Mouse (Mus musculus) megakaryocyte-erythroid progenitor cell, adult 5-6 weeks (primary cell): Measurements from ENCODE around the gene Eif3c. TPM values are rescaled to one million over a fixed set of nuclear protein-coding genes. Genes with fewer than 3 reads are reported as not detected.

ENCODE experiments used
- ATAC-seq: replicated peaks from 2 replicates; pipeline ENCODE4 v1.8.0; 2016; ENCODE audit warnings: mild to moderate bottlenecking, inconsistent platforms; ENCODE audit not compliant: severe bottlenecking, poor library complexity, low FRiP score, low TSS enrichment
- total RNA-seq, 2 experiments: library from RNA; stranded (forward) in 1 of 2; stranded (reverse) in 1 of 2; fragments of 200-1000, 215-1000 nt in 1 of 2; fragments of >200 nt in 1 of 2; fragmentation: Nextera tagmentation in 1 of 2; gene quantifications; 2 replicates each; pipeline ENCODE4 v1.2.3; 2014 to 2017

Gene Eif3c
- total RNA-seq, 2 experiments from 2014 or later, result 193 to 286 TPM

DNA sequence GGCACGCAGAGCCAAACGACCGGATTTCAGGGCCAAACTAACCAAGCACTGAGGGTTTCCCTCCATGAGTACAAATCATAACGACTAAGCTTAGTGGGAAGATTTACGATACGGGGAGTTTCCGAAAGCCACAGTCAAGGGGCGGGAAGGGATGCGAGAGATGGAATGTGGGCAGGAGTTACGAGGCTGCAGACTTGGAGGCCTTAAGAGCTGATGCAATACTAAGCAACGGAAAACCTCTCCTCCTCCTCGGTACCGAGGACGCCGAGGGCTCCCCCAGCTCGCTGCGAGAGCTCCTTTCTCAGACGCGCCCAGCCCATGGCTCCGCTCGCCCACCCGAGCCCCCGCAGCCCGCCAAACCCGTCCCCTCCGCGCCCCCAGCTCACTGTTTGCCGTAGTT, 518 bp downstream of the Eif3c start:
- ATAC-seq, result peak; percentile 20; the same call in 1 of the 2 replicates

DNA sequence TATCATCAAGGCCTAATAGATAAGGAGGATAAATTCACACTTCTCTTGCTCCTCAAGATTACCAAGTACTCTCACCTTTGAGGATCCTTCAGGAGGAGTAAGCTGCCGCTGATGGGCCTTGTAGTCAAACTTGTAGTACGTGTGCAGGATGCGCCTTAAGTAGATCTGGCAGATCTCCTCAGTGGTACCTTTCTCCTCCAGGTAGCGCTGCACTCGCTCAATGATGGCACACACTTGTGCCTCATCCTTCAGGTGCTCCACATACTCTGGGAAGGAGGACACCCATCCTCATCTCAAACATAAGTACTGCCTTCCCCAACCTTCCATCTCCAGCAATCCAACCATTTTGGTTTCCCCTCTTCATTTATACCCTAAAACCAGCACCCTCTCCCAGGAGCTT, 9.6 kb downstream of the Eif3c start:
- no peak for ATAC-seq

DNA sequence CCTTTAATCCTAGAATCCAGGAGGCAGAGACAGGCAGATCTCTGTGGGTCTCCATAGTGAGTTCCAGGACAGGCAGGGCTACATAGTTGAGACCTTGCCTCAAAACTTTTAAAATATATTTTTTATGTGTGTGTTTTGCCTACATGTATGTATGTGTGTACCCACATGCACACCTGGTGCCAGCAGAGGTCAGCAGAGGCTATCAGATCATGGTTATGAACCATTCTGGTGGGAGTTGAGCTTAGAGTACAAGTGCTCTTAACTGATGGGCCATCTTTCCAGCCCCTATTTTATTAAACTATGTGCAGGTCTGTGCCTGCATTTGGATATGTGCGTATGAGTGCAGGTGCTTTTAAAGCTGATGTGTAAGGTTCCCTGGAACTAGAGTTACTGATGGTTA, 11.4 kb downstream of the Eif3c start:
- no peak for ATAC-seq

DNA sequence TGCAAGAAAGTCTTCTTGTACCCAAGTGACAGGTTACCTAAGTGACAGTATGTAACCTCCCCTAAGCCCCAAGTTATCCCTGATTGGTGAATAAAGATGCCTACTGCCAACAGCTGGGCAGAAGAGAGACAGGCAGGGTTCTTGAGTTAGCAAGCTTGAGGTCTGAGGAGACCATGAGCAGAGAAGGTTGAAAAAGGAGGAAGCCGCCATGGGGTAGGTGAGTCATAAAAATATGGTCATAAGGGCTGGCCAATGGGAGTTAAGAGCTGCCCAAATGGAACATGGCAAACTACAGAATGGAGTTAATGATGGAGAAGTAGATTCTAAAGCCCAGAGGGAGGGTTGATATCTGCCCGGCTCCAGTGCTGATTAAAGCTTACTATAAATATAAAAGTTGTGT, 20.6 kb downstream of the Eif3c start:
- ATAC-seq, result no peak

GRCm38 (mm10) chr7:126541661-126542060, 24.6 kb downstream of the Eif3c start:
- no peak for ATAC-seq

- peak; percentile 68 for ATAC-seq
Measured at GRCm38 (mm10) chr7:126537820-126538585, 28.2 kb downstream of the Eif3c start.

DNA sequence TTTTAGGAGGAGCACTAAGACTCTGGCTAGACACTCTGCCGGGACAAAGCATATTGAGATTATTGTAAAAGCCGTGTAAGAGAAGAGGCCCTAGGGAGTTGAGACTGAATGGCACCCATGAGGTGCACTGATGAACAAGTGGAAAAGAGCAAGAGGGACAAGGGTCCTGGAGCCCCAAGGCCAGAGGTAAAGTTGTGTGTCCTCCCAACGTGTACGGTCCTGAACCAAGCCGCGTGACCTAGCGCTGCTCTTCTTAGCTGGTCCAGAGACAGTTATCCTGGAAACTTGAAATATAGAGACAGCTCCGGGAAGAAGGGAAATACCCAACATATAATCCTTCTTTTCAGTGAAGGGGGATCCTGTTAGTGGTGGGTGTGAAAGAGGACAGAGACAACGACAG, 29.7 kb downstream of the Eif3c start:
- no peak for ATAC-seq

GRCm38 (mm10) chr7:126535766-126536165, 30.4 kb downstream of the Eif3c start:
- ATAC-seq, result peak; percentile 66; the same call in 1 of the 2 replicates

GRCm38 (mm10) chr7:126533434-126533833, 32.8 kb downstream of the Eif3c start:
- ATAC-seq, result no peak

DNA sequence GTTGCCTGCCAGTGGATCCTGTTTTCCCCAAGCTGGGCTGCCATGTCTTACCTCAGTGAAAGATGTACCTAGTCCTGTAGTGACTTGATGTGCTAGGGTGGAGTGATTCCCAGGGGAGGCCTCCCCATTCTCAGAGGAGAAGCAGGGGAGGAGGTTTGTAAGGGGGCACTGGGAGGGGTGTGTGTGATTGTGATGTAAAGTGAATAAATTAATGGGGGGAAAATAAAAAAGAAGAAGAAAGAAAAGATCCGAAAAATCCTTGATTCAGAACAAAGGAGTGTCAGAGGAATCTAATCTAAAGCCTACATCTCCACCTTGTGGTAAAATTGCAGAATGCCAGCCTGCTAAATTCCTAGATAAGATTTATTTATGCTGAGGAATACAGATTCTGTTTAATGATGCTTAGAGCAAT, 38.0 kb downstream of the Eif3c start:
- no peak for ATAC-seq

GRCm38 (mm10) chr7:126523316-126523715, 42.9 kb downstream of the Eif3c start:
- ATAC-seq, result no peak

GRCm38 (mm10) chr7:126519513-126519912, 46.7 kb downstream of the Eif3c start:
- peak; percentile 81 for ATAC-seq

- no peak for ATAC-seq
Measured at GRCm38 (mm10) chr7:126518261-126518941, 47.8 kb downstream of the Eif3c start.

DNA sequence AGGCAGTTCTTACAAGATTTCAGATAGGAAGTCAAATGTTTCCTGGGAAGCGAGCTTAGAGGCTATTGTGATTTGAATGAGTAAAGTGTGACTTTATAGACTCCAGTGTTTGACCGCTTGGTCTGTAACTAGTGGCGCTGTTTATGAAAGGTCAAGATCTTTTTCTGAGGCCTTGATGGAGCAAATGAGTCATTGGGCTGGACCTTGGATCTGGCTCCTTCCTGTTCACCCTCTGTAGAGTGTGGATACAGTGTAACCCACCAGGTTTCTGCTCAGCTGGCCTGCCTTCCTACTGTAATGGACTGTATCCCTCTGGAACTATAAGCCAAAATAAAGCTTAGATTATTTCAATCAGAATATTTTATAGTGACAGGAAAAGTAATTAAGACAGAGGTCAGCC, 54.9 kb downstream of the Eif3c start:
- ATAC-seq, result no peak

DNA sequence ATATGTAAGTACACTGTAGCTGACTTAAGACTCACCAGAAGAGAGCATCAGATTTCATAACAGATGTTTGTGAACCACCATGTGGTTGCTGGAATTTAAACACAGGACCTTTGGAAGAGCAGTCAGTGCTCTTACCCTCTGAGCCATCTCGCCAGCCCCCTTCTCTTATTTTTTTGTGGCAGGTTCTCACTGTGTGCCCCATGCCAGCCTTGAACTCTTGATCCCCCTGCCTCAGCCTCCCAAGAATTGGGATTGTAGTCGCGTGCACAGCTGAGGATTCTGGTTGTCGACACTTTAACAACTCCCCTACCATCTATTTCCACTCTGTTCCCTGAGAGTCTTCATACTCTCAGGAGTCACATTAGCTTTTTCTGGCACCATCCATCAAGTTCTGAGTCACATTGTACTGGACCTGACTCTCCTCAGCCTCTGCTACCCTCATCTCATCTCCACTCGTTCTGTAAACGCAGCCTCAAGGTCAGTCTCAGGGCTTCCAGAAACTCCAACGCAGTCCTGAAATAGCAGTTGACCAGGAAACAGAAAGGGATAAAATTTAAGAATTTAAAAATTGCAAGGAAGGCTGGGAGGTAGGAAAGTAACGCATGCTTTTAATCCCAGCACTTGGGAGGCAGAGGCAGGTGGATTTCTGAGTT, 59.0 kb downstream of the Eif3c start:
- ATAC-seq, result no peak

GRCm38 (mm10) chr7:126504913-126505312, 61.3 kb downstream of the Eif3c start:
- ATAC-seq, result no peak

DNA sequence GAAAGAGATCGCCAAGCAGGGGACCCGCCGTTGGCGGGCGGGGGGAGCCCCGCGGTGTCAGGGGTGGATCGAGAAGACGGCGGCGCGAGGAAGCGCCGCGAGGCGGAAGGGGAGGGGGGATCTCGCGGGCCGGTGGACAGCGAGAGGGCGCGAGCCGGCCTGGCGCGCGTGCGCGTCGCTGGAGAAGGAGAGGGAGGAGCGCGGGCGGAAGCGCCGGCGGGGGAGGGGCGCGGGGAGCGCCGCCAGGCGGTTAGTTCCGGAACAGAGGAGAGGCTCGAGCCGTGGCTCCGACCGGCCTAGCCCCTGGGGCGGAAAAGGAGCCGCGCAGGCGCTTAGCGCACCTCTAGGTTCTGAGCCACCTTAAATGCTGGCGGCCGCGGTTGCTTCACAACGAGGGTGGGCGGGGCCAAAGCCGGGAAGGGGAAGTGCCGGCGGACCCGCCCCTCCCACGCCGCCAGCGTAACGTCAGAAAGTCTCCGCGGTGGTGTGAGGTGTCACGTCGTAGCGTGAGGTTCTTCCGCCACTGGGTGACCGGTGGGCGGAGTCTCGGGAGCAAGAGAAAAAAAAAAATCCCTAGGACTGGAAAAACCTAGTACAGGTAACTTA, 62.8 kb downstream of the Eif3c start, which contains the start of gene Atxn2l:
Gene Atxn2l, minus strand, starts transcription at position 165 of the 606 bp plus-strand sequence.
- ATAC-seq, result peak; percentile 73

- ATAC-seq, result peak; percentile 3; the same call in 1 of the 2 replicates
Measured at GRCm38 (mm10) chr7:126502751-126503150, 63.5 kb downstream of the Eif3c start.

DNA sequence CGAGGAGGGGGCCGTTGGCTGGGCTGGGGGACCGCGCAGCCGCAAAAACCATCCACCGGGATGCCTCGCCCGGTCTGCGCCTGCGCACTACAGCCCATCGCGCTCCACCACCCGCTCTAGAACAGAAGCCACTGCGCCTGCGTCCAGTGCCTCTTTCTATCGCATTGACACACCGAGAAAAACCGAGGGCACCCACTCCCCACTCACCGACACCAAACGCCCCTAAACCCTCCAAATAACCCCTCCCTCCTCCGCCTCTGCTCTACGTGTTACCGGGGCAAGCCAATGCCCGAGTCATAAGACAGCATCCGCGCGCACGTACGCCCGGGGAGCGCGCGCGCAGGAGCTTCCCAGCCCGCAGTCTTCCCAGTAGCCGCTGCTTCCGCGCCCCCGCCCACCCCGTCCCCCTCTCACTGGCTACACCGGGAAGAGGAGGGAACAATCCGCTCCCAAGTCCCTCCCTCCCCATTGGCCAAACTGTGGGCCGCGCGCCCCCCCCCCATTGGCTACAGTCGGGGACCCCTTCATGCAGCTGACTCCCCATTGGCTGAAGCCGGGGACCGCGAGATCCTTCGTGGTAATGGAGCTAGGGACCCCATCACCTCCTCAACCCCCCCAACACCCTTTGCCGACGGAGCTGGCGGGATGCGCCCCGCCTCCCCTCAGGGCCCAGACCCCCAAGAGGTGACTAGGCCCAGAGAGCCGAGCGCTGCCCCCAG, 64.0 kb downstream of the Eif3c start:
- peak; percentile 78 for ATAC-seq
